Mouse (Mus musculus) kidney, adult 2 months (tissue): ENCODE results near the gene Adamtsl3.

Experiments
- CTCF ChIP-seq: fragments of 200-500 bp; conservative IDR thresholded peaks from 2 replicates; pipeline ENCODE4 v1.5.1; 2011; ENCODE audit warnings: low read depth, mild to moderate bottlenecking, control low read depth, low read length, moderate library complexity, mixed read lengths; ENCODE audit not compliant: insufficient read depth, insufficient read length
- POLR2A ChIP-seq: fragments of 200-500 bp; IDR thresholded peaks from one replicate; pipeline ENCODE4 v1.6.1; 2011; ENCODE audit warnings: low read depth, low read length, control low read depth

GRCm38 (mm10) chr7:82625342-82625741 is 289.8 kb downstream of the Adamtsl3 start:
- TF ChIP-seq CTCF (no peak), POLR2A (no peak)
